Mouse (Mus musculus) embryonic facial prominence, embryonic 11.5 days (tissue): ENCODE measurements around the gene Rhox3f. TPM values are rescaled to one million over a fixed set of nuclear protein-coding genes. Genes with fewer than 3 reads are reported as not detected.
"Not testable (repeated sequence)": the region's sequence is repeated elsewhere in the genome, so short reads cannot be mapped to it uniquely, and the experiment has no call there.

Experiments
- ATAC-seq: fragments of 200-750 bp; cut with Nextera tagmentation; replicated peaks from 2 replicates; pipeline ENCODE4 v1.8.0; 2017; ENCODE audit warnings: low read depth; ENCODE audit not compliant: insufficient number of reproducible peaks, low FRiP score, low TSS enrichment
- DNase-seq: peaks from one replicate; pipeline ENCODE4 v3.0.0-alpha.2; 2015; ENCODE audit warnings: low spot score
- H3K27ac ChIP-seq: fragments of 300-500 bp; sonication (generic); replicated peaks from 2 replicates; pipeline ENCODE4 v1.5.1; 2014; ENCODE audit warnings: mild to moderate bottlenecking, low read depth, low read length, control low read depth
- H3K27me3 ChIP-seq: fragments of 300-500 bp; sonication (generic); 2 replicates; pipeline ENCODE4 v1.6.1; 2014; ENCODE audit warnings: mild to moderate bottlenecking, low read length, moderate library complexity, mixed read lengths; ENCODE audit not compliant: control insufficient read depth, insufficient read depth
- H3K36me3 ChIP-seq: fragments of 300-500 bp; sonication (generic); replicated peaks from 2 replicates; pipeline ENCODE4 v1.6.1; 2014; ENCODE audit warnings: low read depth, mild to moderate bottlenecking, low read length, moderate library complexity, mixed read lengths; ENCODE audit not compliant: control insufficient read depth, insufficient read depth
- H3K4me1 ChIP-seq: fragments of 300-500 bp; sonication (generic); 2 replicates; pipeline ENCODE4 v1.6.1; 2014; ENCODE audit warnings: low read length, mixed read lengths; ENCODE audit not compliant: control insufficient read depth, insufficient read depth
- H3K4me2 ChIP-seq: fragments of 300-500 bp; sonication (generic); 2 replicates; pipeline ENCODE4 v1.6.1; 2014; ENCODE audit warnings: low read depth, mild to moderate bottlenecking, control low read depth, low read length, moderate library complexity
- H3K4me3 ChIP-seq: fragments of 300-500 bp; sonication (generic); 2 replicates; pipeline ENCODE4 v1.5.1; 2014; ENCODE audit warnings: low read depth, low read length, control low read depth
- H3K9ac ChIP-seq: fragments of 300-500 bp; sonication (generic); replicated peaks from 2 replicates; pipeline ENCODE4 v1.6.1; 2014; ENCODE audit warnings: mild to moderate bottlenecking, control low read depth, low read length
- H3K9me3 ChIP-seq: fragments of 300-500 bp; sonication (generic); replicated peaks from 2 replicates; pipeline ENCODE4 v1.6.1; 2016; ENCODE audit warnings: mild to moderate bottlenecking, low read length, inconsistent platforms, mixed read lengths; ENCODE audit not compliant: control insufficient read depth
- WGBS: fragments of 180-500 bp; shearing (Covaris S2); extraction: QIAGEN DNeasy Blood & Tissue Kit; methylation state at CpG from one replicate; pipeline ENCODE4 v1.1.7; 2014; 5-methylcytosine and 5-hydroxymethylcytosine counted together
- polyA plus RNA-seq: library from polyadenylated mRNA; unstranded; fragments of >200 nt; fragmentation: Nextera tagmentation; extraction: Ambion mirVana; gene quantifications from 2 replicates; pipeline ENCODE4 v1.2.1, GENCODE M21; 2014

Gene Rhox3f
- not detected in 2 replicates for polyA plus RNA-seq

DNA sequence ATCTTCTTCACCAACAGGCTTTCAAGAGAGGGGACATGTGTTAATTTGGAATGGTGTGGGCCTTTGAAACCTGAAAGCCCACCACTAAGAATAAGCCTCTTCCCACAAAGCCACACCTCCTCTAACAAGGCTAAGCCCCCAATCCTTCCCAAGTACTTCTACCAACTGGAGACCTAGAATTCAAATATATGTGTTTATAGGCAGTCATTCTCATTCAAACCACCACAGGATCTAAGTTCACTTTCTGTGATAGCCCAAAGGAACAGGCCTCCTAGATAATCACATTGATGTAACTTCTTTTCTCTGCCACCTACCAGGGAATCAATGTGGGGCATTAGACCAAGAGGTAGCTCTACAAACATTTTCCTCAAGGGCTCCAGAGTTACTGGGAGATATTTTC lies at the start of gene Rhox3f:
Rhox3f (plus strand) TSS at position 301 of the 400 bp plus-strand sequence.
- H3K27ac ChIP-seq, H3K9me3 ChIP-seq, H3K4me1 ChIP-seq, DNase-seq, ATAC-seq, H3K27me3 ChIP-seq, H3K36me3 ChIP-seq, H3K9ac ChIP-seq, H3K4me2 ChIP-seq, H3K4me3 ChIP-seq: not testable (repeated sequence)

DNA sequence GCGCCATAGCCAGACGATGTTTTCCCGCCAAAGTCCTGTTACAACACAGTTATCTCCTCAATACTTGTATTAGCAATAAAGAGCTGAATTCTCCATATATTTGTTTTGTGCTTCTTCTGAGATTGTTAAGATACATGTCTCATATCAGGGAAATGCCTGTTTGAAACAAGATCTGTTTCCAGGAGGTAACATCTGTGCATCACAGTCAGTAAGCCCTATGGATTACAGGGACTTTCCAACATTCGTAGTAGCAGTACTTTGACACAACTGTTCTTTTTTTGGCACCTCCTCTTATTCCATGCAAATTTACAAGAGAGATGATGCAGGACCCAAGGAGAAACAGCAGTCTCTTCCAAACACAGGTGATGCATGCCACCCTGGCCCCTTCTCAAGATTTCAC lies 39.1 kb upstream of the Rhox3f start, which contains the start of gene Rhox3e:
Rhox3e (plus strand) TSS at position 301 of the 400 bp plus-strand sequence.
- no CpG with 5 or more reads among the region's 4 CpGs for WGBS
- H3K4me2 ChIP-seq, DNase-seq, H3K27ac ChIP-seq, H3K4me3 ChIP-seq, H3K27me3 ChIP-seq, ATAC-seq, H3K4me1 ChIP-seq, H3K9ac ChIP-seq, H3K36me3 ChIP-seq, H3K9me3 ChIP-seq: not testable (repeated sequence)

DNA sequence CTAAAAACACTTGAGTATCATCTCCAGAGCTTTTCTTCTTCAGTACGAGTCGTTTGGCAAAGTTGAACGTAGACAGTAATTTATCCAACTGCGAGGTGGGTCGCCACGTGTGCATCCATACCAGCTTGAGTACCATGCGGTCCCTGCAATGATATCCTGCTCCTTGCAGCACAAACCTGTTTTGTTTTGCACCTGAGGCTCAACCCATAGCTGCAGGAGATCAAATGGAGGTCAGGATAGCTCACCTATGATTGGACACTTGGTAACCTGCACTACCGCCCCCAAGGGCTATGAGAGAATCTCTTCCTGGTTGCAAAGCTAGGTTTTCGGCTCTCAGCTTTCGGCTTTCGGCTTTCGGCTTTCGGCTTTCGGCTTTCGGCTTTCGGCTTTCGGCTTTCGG lies 23.7 kb upstream of the Rhox3f start, which contains the start of gene Rhox4e:
Rhox4e (plus strand) TSS at position 301 of the 400 bp plus-strand sequence.
- H3K4me3 ChIP-seq, H3K9ac ChIP-seq, DNase-seq, H3K27ac ChIP-seq, H3K36me3 ChIP-seq, H3K4me2 ChIP-seq, H3K4me1 ChIP-seq, ATAC-seq, H3K9me3 ChIP-seq, H3K27me3 ChIP-seq: not testable (repeated sequence)
- WGBS = 100% methylated on average over 10 of the region's 18 CpGs

DNA sequence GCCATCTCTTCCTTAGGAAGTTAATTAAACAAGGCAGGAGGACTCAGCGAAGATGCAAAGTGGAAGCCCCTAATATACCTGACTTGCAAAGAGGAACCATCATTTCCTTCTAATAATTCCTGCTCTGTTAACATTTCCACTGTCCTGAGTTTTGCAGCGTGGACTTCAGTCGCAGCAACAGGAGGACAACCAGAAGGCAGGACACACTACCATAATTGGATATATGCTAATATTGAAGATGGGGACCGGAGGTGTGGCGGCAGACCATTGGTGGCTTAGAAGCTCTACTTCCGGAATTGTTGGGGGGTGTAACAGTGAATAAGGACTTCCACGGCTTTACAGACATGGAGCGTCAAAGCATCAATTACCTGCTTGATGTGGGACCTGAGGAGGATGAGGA lies 9.7 kb upstream of the Rhox3f start, which contains the start of gene Rhox2f:
Rhox2f (plus strand) TSS at position 301 of the 400 bp plus-strand sequence.
- not testable (repeated sequence) for DNase-seq, H3K9ac ChIP-seq, H3K27me3 ChIP-seq, H3K4me1 ChIP-seq, H3K4me3 ChIP-seq, H3K4me2 ChIP-seq, ATAC-seq, H3K27ac ChIP-seq, H3K9me3 ChIP-seq, H3K36me3 ChIP-seq
- 88% methylated on average over 6 of the region's 8 CpGs for WGBS

DNA sequence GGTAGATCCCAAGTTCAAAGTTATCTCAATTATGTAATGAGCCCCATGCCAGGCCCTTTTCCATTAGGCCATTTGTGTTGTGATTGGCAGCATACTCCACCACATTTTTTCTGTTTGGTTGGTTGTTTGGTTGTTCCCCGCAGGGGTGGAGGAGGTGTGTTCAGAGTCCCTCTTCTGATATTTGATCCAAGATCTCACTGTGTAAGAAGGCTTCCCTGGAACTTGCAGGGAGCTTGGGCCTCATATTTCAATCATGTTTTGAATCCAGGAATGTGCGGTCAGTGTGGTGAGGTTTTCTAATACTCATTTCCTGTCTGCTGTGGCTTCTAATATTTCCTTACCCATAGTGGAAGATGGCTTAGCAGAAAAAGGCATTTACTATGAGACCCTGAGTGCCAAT lies 8.2 kb upstream of the Rhox3f start:
- H3K4me1 ChIP-seq, H3K9ac ChIP-seq, H3K27ac ChIP-seq, ATAC-seq, H3K9me3 ChIP-seq, H3K27me3 ChIP-seq, H3K36me3 ChIP-seq, H3K4me3 ChIP-seq, H3K4me2 ChIP-seq: not testable (repeated sequence)
- WGBS = 70% methylated on average over 2 of the region's 2 CpGs
- DNase-seq = peak; percentile 9

DNA sequence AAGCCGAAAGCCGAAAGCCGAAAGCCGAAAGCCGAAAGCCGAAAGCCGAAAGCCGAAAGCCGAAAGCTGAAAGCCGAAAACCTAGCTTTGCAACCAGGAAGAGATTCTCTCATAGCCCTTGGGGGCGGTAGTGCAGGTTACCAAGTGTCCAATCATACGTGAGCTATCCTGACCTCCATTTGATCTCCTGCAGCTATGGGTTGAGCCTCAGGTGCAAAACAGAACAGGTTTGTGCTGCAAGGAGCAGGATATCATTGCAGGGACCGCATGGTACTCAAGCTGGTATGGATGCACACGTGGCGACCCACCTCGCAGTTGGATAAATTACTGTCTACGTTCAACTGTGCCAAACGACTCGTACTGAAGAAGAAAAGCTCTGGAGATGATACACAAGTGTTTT lies 26.8 kb downstream of the Rhox3f start, which contains the start of gene Rhox4f:
Rhox4f (minus strand) TSS at position 101 of the 400 bp plus-strand sequence.
- DNase-seq, H3K4me1 ChIP-seq, H3K9ac ChIP-seq, H3K4me2 ChIP-seq, H3K4me3 ChIP-seq, H3K27me3 ChIP-seq, H3K36me3 ChIP-seq, H3K27ac ChIP-seq, ATAC-seq, H3K9me3 ChIP-seq: not testable (repeated sequence)
- 89% methylated on average over 13 of the region's 19 CpGs for WGBS

DNA sequence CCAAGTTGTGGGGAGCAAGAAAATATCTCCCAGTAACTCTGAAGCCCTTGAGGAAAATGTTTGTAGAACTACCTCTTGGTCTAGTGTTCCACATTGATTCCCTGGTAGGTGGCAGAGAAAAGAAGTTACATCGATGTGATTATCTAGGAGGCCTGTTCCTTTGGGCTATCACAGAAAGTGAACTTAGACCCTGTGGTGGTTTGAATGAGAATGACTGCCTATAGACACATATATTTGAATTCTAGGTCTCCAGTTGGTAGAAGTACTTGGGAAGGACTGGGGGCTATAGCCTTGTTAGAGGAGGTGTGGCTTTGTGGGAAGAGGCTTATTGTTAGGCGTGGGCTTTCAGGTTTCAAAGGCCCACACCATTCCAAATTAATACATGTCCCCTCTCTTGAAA lies 47.7 kb downstream of the Rhox3f start, which contains the start of gene Rhox3g:
Rhox3g (minus strand) TSS at position 101 of the 400 bp plus-strand sequence.
- not testable (repeated sequence) for ATAC-seq, DNase-seq, H3K4me3 ChIP-seq, H3K4me2 ChIP-seq, H3K36me3 ChIP-seq, H3K27ac ChIP-seq, H3K27me3 ChIP-seq, H3K9me3 ChIP-seq, H3K9ac ChIP-seq, H3K4me1 ChIP-seq
- 77% methylated on average over 2 of the region's 2 CpGs for WGBS
